Mouse (Mus musculus) lung, postnatal 10 days (tissue): ENCODE data around the gene Nfkbie.

Experiments used
- DNase-seq: peaks from one replicate; pipeline ENCODE4 v3.0.0; 2021

Gene Nfkbie

GRCm38 (mm10) chr17:45599446-45600242 is 44.1 kb downstream of the Nfkbie start, which contains the start of gene Slc29a1:
Slc29a1 (minus strand) TSS chr17:45599606.
- peak; percentile 87 for DNase-seq

GRCm38 (mm10) chr17:45600267-45600666 is 44.8 kb downstream of the Nfkbie start:
- DNase-seq: no peak

- DNase-seq: no peak
Measured at GRCm38 (mm10) chr17:45601325-45601724, 45.8 kb downstream of the Nfkbie start.

GRCm38 (mm10) chr17:45601877-45602304 is 46.4 kb downstream of the Nfkbie start, which contains the start of gene Mymx:
Mymx (minus strand) TSS chr17:45602102.
- no peak for DNase-seq

GRCm38 (mm10) chr17:45602984-45603383 is 47.5 kb downstream of the Nfkbie start:
- DNase-seq: no peak

- DNase-seq: no peak
Measured at GRCm38 (mm10) chr17:45606992-45607879, 51.7 kb downstream of the Nfkbie start.

GRCm38 (mm10) chr17:45608396-45608795 is 52.9 kb downstream of the Nfkbie start:
- DNase-seq: no peak

GRCm38 (mm10) chr17:45610144-45610866 is 54.8 kb downstream of the Nfkbie start:
- DNase-seq: peak; percentile 79

GRCm38 (mm10) chr17:45612008-45612407 is 56.5 kb downstream of the Nfkbie start:
- no peak for DNase-seq
